Mouse (Mus musculus) spleen, postnatal 10 days (tissue): ENCODE data around the gene Sept11.
A peak's percentile ranks its signal among the peaks of the same experiment; 100 is the strongest.

Source experiments
- DNase-seq, 2 experiments: peaks; one replicate each; pipeline ENCODE4 v3.0.0; 2021 to 2022; ENCODE audit warnings: low spot score in 2 of 2

The Sept11 gene

DNA sequence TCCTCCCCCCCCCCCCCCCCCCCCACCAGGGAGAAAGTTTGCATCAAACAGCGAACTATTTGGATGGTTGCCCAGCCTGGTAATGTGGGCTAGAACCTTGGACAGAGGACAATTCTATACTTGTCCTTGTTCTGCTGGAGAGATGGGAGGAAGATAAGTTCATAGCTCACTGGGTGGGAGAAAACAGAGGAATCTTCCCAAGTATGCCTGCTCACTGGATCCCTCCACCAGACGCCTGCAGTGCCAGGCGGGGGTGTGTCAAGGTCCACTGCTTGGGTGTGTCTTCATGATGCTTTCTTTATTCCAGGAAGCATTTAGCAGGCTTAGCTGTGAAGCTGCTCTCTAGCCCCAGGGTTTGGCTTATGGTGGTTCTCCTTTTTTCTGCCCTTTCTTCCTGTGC lies 34.5 kb downstream of the Sept11 start:
- DNase-seq: peak in 1 of 2 experiments; percentile 32

DNA sequence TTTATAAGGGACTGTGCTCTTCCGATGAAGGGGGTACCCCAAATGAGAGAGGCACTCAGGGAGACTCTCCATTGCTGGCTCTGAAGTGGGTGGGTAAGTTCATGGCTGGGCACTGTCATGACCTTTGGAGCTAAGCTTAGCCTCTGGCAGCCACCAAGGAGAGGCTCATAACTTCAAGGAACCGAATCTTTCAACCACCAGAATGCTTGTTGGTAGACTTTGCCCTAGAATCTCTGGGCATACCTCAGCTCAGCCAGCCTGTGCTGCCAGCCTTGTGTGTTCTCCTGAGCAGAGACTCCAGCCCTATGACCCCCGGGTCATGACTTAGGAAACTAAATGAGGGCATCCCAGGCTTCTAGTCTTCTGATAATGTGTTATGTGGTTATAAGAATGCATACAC lies 35.5 kb downstream of the Sept11 start:
- DNase-seq: no peak

DNA sequence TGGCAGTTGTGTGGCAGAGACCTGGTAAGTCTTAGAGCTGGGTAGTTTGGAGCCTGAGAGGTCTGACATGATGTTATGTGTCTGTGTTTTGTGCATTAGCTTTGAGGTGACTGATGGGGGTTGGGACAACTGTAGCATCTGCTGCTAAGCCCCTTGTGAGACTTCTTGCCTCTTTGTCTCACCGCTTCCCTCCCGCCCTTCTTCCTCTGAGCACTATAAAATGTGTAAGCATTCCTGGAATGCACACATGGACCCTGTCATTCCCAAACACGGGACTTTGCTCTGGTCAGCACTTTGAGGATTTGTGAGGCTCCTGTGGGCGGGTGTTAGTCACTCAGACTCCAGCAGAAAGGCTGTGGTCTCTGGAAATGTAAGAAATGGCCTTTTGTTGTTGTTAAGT lies 36.7 kb downstream of the Sept11 start:
- DNase-seq: no peak

DNA sequence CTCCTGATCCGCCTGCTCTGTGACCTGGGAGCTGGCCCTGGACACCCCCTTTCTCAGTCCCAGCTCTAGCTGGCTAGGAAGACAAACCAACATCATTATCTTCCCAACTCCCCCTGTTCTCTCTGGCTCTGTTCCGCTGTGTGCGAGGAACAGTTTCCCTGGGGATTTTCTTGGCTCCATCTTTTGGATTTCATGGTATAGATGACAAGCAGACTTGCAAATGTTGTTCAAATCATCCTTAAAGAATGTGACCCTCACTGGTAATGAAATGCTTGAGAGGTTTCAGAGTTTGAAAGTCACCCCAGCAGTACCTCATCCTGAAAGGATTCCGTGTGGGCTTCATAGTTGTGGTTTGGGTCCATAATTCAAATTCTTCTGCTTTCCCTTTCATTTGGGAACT lies 38.2 kb downstream of the Sept11 start:
- DNase-seq: no peak

DNA sequence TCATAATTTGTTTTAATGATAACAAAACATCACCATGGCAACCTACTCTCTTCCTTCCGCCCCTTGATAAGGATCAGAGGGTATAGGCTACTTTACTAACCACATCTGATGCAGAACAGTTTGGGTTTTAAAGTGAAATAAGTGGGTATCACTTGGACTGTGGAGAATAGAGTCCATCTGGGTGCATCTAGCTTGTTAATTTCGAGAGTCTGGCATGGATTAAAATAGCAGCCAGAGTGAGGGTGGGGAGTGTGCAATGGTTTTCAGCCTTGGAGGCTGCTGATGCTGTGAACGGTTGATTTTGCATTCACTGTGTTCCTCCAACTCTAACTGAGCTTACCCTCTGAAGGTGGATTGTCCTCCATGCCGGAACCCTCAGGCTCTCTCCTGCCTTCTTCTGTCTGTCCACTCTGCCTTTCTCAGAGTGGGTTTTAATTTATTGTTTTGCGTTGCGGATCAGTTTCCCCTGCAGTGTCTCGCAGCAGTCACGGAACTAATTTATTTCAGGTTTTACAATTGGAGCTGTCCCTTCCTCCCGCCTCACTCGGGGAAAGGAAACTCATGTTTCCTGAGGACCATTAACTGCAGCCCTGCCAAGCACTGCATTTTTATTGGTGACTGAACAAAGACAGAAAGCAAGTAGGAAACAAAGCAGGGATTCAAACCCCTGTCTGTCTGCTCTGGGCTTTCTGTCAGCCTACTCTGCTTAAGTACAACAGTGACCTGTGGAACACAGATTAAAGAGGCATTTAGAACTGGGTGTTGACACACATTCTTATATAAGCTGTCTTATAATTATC lies 40.4 kb downstream of the Sept11 start:
- no peak for DNase-seq

DNA sequence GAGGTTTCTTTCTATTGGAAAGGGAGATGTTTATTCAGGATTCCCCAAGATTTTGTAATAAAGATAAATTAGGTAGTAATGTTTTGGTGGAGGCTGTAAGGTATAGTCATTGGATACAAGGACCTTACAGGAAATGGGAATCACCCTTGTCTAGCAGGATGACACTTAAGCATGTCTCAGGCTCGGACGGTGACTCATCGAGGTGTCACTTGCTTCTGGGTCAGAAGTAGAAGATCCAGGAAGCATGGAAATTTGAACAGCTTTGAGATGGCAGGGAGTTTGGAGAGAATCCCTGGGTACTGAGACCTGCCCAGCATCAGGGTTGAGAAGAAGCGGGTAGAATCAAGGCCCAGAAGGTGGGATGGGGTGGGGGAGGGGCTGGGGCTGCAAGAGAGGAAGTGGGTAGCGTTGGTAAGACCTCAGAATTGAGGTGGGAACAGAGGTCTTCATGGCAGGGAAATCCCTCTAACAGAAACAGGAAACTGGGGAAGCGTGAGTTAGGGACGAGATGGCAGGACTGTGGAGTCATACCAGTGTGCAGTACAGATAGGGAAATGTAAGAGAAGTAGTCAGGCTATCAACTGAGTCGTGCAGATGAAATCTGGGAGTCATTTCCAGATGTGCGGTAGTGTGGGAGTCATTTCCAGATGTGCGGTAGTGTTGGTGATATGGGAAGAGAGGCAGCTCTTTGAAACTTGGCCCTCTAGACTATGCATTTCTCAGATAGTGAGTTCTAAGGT lies 42.3 kb downstream of the Sept11 start:
- DNase-seq: no peak

DNA sequence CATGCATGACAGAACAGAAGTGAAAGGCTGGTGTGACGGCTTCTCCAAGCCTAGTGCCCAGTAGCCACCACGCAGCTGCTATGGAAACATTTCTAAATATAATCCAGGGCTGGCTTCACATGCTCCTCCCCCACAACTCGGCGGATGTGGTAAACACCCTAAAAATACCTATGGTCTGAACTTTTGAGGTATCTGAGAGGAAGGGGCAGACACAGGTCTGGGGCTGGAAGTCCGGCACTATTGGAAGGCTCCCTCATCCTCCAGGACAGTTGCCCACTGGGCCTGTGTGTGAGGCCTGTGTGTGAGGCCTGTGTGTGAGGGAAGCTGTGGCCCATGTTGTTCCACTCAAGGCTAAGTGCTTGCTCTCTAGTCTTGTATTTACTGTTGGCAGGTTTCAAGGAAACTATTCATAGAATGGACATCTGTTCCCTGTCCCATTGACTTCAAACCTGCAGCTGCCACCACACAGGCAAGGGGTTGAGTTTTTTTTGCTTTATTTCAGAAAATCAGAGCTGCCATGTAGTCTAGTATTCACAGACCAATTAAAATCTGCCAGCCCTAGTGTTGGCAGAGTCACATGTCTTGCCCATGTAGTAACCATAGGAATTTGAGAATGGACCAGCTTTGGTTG lies 43.8 kb downstream of the Sept11 start:
- peak; percentile 22 to 70 for DNase-seq

DNA sequence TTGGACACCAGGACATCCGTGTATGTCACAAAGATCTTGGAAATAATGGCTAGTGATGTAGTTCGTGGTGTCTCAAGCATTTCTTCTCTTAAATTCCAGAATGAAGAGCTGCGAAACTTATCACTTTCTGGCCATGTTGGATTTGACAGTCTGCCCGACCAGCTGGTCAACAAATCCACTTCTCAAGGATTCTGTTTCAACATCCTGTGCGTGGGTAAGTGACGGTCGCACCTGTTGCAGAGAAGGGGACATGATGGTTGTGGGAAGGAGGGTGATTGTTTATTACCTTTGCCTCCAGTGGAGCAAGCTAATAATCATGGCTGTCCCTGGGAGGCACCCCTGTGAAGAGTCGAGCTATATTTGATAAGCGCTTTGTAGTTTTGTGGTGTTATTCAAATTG lies 46.1 kb downstream of the Sept11 start:
- no peak for DNase-seq

DNA sequence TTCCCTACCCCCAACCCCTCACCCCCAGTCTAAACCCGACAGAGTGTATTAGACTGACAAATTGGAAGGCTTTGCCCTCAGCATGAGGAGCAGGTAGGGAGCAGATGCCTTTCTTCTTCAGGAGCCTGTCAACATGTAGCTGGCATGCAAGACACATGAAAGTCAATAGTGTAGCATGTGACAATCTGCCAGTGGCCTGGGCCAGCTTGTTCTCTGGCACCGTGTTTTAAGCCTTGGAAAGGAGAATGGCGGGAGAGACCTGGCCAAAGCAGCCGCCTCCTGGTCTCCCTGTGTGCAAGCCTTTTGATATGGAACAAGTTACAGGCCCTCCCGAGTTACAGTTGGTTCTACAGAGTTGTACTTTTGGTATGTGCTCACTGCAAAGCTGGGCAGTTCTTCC lies 47.5 kb downstream of the Sept11 start:
- DNase-seq: no peak

DNA sequence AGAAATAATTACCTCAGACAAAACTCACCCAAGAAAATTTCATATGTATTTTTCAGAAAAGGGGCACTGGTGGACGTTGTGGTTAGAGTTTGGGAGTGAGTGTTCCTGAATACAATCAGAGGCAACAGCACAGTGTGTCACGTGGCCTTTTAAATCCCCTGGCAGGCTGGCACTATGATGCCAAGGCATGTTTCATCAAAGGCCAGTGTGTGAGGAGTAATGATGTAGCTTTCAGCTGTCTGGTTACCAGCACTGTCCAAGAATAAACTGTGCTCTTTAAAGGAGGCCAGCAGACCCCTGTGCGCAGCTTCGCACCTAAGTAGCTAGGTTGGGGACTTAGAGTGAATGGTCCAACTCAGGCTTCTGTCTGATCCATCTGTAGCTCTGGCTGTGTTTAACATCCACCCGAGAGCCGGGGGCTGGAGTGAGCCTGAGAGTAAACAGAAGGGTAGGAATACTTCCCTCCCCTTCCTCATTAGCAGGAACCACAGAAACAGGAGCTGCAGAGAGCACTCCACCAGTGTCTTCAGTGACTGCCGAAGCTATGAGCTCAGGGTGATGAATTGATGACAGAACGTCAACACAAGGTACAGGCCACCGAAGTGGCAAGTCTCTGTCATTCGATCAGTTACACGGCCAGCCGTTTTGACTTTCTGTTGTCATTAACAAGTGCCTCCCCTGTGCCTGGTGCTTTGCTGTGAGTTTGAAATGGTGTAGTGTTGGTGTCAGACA lies 50.3 kb downstream of the Sept11 start:
- no peak for DNase-seq

DNA sequence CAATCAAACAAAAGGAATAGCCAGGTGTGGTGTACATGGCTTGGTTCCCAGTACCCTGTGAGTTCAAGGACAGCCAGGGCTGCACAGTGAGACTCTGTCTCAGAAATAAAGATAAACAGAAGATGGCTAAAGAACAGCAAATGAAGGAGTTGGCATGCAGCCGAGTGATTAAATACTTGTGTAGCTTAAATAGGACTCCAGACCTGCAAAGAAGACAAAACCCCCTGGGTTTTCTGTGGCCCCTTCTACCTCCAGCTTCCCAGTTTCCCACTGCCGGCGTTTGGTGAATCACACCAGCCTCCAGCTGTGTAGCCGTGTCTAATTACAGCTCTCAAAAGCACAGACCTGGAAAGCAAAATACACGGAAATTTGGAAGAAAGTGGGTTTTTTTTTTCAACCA lies 51.6 kb downstream of the Sept11 start:
- no peak for DNase-seq

DNA sequence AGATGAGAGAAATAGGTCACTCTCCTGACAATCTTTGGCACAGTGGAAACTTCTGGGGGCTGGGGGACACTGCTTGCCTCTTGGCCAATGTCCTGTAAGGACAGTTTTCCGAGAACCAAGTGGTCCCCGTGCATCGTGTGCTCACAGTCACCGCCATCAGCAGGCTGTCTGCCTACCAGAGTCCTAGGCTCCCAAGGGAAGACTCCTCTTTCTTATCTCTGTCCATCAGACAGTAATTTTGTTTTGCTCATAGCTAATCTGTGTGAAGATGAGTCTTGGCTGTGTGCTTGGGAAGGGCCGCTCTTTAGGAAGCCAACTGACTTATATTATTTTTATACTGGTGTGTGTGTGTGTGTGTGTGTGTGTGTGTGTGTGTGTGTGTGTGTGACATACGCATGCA lies 52.3 kb downstream of the Sept11 start:
- DNase-seq: no peak

DNA sequence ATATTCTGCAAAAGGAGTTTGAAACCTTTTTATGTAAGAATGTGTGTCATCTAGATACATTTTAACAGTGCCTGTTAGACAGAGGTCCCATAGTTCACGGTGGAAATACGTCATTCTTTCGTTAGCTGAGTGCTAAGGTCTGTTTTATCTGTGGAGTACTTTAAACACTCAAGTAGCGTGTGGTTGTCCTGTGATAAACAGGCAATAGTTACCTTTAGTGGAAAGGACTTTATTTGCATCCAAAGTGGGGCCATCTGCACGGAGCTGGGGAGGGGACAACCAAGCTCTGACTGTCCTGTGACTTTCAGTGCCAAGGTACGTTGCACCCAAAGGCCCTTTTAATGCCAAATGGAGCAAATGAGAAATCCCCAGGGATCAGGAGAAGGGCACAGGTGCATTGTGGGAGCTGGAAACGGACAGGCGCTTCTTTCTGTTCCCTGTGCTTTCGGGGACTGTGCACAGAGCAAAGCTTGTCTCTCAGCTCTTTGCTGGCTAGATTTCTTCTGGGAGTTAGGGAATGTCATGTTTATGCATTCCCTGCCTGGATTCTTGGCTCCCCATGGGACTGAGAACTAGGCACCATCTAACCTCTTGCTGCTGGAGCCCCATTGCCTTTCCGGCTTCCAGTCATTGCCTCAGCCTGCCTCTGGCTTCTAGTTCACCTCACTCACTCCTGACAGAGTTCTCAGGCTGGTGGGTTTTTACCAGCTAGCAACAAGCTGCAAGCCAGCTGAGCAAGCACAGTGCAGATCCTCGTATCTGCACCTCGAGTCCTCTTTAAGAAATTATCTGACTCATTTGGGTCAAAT lies 56.9 kb downstream of the Sept11 start:
- DNase-seq: no peak

DNA sequence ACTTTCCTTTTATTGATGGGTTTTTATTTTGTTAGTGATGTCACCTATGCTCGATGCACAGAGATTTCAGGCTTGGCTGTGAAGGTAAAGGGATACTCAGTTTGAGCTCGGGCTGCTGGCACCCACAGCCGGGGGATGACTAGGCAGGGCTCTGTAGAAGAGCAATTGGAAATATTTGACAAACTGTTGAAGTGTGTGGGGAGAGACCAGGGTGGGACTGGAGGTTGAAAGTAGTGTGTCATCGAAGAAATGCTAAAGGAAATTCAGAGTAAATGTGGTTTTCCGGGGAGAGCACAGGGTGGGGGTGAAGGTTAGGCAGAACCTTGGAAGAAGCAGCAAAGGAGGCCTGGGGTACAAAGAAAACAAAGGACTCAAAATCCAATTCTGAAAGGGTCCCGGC lies 58.7 kb downstream of the Sept11 start:
- no peak for DNase-seq

DNA sequence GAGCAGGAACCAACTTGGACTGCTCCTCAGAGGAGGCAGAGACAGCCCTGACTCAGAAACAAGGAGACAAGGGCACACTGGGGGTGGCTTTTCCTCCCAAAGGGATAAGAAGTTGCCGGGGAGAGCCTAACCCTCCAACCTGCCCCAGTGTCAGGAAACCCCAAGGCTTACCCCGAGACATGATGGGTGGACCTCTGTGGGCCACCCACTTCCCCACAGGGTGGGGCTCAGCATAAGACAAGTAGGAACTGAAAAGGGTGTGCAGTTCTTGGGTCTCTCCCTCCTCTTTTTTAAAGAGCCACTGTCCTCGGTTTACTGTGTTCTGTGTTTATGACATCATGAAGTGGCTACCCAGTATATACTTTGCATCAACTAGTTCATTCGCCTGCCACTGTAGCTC lies 59.2 kb downstream of the Sept11 start:
- peak; percentile 20 to 48 for DNase-seq

DNA sequence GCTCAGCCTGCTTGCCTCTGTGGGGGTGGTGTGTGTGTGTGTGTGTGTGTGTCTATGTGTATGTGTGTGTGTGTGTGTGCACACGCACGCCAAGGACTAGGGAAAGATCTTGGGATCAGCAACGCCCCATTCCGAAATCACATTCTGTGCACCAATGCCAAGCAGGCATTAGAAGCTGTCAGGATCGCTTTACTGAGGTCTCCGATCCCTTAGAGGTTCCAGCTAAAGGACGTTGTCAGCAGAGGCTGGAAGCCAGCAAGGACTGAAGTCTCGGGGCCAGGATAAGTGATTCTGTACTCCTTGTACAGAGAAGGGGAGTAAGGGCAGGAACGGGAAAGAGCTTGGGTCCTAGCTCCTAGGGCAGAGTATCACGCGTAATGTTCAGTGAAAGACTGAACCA lies 61.2 kb downstream of the Sept11 start:
- DNase-seq: no peak

DNA sequence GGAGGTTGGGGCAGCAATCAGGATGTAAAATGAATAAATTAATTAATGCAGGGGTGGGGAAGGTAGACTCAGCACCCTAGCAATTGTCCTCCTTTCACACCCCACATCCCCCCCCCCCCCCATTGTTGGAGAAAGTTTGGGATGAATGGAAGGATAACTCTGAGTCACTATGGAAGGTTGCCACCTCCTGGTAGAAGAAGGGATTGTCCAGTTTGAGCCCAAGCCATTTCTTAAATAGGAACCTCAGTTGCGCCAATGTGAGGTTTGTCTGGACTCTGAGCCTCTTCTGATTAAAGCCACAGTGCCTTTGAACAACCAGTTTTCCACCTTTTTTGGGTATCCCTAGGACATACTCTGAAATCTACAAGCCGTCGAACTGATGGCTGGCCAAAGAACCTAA lies 70.3 kb downstream of the Sept11 start:
- DNase-seq: peak in 1 of 2 experiments; percentile 40

DNA sequence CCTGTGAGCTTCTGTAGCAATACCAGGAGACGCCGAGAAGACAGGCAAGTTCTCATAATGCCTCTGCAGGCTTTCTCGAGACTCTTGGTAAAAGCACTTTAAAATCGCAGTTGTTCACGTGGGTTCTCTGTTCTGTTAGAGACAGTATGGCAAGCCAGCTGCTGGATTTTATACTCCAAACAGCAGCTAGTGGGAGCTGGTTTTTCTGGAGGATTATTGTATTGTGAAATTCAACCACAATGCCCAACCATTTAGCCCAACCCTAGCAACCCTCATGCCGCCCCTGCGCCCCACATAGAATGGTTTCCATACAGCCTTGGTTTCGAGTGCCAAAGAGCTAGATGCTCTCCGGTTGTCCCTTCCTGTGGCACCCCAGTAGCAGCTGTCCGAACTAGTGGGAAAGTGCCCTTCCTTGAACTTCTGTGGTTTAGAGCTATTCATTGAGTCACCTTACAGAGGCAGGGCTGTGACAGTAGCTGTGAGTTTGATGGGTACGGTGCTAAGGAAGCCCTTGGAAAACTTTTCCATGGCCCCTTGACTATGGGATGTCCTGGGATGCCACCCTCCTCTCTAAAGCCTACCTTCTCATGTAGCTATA lies 74.8 kb downstream of the Sept11 start:
- no peak for DNase-seq

DNA sequence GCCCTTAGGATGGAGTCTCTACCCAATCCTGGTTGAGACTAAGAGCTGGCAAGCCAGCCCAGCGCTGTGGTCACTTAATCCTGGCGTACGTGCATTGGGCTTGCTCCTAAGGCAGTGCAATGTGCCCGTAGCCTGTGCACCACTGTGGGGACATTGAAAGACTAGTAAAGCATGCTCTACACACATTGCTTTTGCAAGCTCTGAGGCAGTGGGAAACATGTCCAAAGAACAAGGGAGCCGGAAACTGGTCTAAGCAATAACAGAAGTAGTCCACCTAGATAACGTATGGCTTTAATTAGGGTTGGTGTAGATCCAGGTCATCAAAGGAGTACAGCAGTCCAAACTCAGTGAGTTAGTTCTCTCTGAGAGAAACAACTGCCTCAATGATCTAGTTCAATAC lies 75.4 kb downstream of the Sept11 start:
- no peak for DNase-seq

DNA sequence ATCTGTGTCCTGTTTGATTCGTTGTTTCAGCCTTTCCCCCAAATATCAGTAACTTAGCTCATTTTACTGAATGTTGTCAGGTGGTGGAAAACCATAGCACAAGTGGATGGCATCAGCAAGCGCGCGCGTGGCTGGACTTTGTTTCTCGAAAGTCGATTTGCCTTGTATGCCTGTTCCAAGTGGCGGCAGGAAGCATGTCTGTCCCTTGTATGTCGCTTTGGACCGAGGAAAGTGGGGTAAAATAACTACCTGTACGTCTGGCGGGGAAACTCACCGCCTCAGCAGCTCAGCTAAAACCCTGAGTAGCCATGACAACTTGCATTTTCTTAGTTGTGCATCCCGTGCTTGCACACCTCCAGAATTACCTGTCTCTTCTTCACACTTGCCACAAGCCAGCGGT lies 78.2 kb downstream of the Sept11 start:
- DNase-seq: no peak

DNA sequence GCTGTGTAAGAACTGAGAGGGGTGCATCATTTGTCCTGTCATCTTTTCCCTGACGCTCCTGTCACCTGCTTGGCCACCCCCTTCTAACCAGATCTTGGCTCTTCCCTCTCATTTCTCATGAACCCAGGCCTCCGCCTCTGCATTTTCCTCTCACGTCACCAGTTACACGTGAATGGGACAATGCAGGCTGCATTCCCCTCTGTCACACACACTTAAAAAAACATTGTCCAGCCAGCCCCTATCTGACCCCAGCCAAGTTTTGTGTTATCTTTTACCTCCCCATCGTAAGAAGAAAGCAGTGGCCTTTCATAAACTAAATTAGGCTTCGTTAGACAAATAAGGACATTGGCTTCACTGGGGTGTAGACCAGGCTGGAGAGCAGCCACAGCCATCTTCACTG lies 79.3 kb downstream of the Sept11 start:
- DNase-seq: no peak
